Mouse (Mus musculus) heart, postnatal 36 days (tissue): ENCODE measurements around the gene Gm37240. TPM values are rescaled to one million over a fixed set of nuclear protein-coding genes. Genes with fewer than 3 reads are reported as not detected.
A peak's percentile ranks its signal among the peaks of the same experiment; 100 is the strongest.
"Not testable (repeated sequence)": the region's sequence is repeated elsewhere in the genome, so short reads cannot be mapped to it uniquely, and the experiment has no call there.

Source experiments
- DNase-seq, 2 experiments: peaks; one replicate each; pipeline ENCODE4 v3.0.0; 2021 to 2022
- intact Hi-C: fragments of 180-260 bp; cut with DNase I; formaldehyde crosslinking; loops from one replicate; pipeline ENCODE4 v1.15.1; 2025
- total RNA-seq, 2 experiments: library from RNA; stranded (reverse); gene quantifications; 2 replicates each; pipeline ENCODE4 v1.2.3; 2021

The Gm37240 gene
- total RNA-seq = 10 to 100 TPM; 35.9 to 45.6 TPM

DNA sequence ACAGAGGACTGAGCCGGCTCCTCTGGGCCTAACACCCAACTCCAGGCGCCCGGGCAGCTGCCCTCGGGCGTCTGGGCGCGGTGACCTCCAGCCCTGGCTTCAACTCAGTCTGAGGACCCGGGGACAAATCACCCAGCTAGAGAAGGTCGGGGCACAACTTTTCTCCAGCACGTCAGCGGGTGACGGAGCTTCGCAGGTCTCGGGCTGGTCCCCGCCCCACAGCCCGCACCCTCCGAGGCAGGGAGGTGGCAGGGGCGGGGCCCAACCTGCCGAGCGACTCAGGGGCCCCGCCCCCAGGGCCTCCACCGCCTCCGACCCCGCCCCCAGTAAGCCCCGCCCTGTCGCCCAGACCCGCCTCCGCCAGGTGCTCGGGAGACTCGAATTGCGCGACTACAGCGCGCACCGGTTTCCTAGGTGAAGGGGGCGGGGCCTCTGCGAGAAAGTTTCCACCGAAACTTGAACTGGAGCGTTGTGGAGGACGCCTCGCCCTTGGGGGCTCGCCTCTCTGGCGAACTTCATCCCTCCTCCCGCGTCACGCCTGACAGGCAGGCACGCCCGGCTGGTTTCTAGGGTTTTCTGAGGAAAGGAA, at the start of gene Gm37240, which contains the start of gene Glt28d2:
Gene Gm37240 (minus strand): TSS at position 280 of the 589 bp plus-strand sequence.
Gene Glt28d2 (minus strand): TSS at position 278 of the 589 bp plus-strand sequence.
- intact Hi-C loops = loop anchor here (1.0 to 5.0 kb wide), 2 partner anchors 29 to 45 kb away; no protein-coding TSS in a partner anchor
- peak; percentile 78 to 82 for DNase-seq

DNA sequence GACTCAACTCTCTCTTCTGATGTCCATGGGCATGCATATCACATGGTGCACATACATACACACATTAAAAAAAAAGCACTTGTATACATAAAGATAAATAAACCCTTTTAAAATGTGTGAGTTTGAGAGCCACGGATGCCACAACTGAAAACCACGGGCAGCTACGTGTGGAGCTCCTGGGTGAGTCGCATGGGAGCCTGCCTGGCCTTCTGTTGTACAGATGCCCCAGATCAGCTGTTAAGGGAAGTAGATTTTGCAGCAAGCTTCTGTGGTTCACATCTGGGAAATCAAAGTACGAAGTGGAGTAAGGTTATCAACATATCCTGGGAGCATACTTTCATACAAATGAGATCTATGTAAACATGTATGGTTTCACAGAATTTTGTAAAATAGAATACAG, 46.3 kb upstream of the Gm37240 start:
- no peak for DNase-seq
- intact Hi-C loops = no loop called here

DNA sequence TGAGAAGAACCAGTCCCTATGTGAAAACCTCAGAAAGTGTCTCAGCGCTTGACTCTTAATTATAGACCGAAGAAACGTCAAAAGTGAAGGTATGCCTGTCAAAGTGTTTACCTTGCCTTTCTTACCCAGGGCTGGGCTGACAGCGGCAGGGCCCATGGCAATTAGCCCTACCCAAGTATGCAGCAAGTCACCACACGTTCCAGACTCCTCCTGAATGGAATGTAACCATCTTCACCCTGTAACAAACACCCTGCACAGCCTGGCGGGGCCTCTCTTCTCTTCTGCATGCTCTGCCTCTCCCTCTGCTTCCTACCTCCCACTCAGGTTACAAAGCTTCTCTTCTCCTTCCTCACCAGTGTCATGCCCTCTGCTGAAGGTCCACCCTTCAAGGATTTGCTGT, 44.5 kb upstream of the Gm37240 start:
- DNase-seq = no peak
- intact Hi-C loops = no loop called here

DNA sequence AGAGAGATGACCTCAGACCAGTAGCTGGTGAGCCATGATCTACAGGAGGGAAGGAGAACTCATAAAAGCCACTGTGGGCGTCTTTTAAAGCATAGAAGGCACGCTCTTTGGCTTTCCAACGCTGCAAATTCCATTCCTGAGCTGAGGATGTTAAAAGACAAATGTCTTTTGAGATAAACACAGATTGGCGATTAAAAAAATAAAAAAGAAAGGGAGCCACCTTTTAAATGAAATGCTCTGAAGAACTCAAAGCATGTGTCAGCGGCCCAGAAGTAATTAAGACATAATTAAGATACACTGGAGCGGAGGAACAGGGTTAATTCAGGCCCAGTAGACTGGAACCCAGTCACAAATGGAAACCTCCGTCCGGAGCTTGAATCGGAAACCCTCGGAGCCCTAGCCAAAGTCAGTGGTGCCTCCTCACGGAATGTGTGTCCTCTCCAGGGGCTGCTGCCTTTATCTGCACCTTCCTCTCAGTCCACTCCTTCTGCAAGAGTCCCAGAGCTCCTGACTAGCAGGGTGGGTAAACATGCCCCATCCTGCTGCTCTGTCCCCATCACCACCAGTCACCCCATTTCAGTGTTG, 43.4 kb upstream of the Gm37240 start:
- no peak for DNase-seq
- intact Hi-C loops = no loop called here

DNA sequence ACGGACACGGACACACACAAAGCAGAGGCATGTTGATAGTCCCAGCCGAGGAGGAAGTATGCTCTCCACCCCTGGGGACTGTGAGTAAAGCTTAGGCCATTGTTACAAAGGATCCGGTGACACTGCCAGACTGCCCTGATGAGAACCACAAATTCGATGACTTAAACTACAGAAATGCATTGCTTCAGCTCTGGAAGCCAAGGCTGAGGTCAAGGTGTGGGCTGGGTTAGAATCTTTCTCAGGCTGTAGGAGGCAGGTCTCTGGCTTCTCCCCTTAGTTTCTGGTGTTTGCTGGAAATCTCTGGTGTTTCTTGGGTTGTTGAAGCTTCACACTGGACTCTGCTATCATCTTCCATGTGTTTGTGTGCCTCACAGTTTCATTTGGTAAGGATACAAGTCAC, 42.4 kb upstream of the Gm37240 start:
- intact Hi-C loops = no loop called here
- DNase-seq = no peak

DNA sequence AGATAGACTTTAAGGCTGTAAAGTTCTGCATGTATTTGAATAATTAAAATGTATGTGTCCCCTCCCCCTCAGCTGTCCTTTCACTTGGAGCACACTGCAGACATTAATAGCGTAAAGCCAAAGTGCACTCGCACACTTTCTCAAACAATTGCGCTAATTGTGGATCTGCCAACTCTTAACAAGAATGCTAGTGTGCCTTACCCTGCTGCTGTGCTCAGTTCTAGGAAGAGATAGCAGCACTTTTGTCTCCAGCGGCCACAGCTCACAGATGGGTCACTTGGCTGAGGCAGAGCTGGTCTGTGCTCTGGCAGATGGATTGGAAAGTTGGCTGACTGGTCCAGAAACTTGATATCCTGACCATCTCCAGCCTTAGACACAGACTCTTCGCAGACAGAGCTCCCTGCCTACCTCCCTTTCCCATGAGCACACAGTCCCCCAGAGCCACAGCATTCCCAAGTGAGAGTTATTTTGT, 40.9 kb upstream of the Gm37240 start:
- intact Hi-C loops = no loop called here
- peak in 1 of 2 experiments; percentile 18 for DNase-seq

DNA sequence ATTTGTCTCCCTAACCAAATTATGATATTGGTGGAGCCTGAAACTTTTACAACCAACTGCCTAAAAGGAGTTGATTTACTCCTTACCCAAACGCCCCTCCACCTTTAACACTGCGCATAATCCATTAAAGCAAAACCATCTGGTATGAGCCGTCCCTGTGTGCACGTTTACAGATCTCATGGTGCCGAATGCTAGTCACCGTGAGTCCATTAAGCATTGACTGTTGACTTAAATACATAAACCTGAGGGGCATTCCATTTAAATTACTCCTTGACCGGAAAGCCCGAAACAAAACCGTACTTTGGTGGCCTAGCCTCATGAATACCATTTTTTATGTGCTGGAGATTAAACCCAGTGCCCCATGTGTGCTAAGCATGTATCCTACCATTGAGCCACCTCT, 40.0 kb upstream of the Gm37240 start:
- intact Hi-C loops = no loop called here
- DNase-seq = no peak

DNA sequence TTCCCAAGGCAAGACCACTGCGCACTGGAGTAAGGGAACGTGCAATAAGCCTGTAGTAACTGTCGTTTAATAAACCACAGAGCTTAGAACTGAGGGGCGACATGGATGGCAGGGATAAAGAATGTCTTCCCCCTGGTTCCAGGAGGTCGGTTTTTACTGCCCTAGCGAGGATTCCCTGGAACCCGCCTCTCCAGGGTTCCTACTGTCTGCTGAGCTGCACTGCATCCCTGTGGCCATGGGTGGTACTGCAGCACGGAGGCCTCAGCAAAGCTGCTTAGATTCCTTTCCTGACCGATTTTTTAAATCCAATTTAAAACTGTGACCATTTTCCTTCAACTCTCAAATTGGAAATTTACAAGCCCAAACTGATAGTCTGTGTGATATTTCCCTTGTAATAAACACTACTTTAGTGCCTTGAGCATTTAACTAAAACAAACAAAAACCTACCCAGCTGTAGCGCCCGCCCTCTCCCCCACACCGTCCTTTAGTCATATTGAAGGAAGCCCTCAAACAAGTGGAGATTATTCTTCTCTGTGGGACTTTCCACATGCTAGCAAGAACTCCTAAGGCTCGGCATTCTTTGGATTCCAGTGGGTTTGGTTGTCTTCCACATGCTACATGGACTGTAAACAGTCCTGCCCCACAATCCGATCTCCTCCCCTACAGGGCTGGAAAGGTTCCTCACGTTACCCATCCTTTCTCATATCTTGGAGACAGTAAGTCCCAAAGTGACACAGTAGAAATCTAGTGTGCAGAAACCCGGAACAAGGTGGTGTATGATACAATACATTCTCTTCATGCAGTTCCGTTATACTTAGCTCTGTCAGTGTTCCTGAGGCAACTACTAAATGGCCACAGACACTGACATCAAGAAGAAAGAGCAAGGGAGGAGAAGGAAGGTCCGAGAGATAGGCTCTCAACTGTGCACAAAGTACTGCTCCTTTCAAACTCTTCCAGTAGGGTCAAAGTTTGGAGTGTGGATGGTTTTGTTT, 36.9 kb upstream of the Gm37240 start:
- intact Hi-C loops = loop anchor here (1.0 to 5.0 kb wide), 4 partner anchors 203 to 1002 kb away; no protein-coding TSS in a partner anchor
- peak; percentile 77 to 90 for DNase-seq

DNA sequence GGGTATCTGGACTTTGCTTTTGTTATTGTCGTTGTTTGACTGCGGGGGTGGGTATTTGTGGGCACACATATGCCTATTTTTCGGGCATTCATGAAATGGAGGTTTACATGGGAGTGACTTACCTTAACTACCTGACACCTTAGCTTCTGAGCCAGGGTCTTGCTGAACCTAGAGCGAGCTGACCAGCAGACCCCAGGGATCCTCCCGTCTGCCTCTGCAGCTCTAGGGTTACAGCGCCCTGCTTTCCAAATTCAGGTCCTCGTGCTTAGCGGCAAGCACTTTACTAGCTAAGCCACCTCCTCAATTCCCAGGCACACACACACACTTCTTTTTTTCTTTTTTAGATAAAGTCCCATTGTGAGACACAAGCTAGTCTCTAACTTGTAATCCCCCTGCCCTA, 36.0 kb upstream of the Gm37240 start:
- no peak for DNase-seq
- intact Hi-C loops = loop anchor here (5.0 kb wide), 3 partner anchors 204 to 1001 kb away; no protein-coding TSS in a partner anchor

DNA sequence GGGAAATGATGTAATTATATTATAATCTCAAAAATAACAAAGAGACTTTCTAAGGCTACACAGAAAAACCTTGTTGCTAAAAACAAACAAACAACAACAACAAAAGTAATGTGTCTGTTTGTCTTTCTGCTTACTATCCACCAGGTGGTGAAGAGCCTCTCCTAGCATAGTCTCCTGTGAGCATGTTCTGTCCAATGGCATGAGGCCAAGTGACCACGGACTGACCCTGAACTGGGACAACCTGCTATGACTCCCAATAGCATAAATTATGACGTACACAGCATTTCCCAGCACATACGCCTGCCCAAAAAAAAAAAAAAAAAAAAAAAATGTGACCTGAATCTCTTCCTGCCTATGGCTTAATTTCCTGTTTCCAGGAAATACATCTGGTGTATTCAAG, 35.0 kb upstream of the Gm37240 start:
- peak; percentile 12 to 28 for DNase-seq
- intact Hi-C loops = loop anchor here (5.0 kb wide), 3 partner anchors 205 to 1000 kb away; no protein-coding TSS in a partner anchor

DNA sequence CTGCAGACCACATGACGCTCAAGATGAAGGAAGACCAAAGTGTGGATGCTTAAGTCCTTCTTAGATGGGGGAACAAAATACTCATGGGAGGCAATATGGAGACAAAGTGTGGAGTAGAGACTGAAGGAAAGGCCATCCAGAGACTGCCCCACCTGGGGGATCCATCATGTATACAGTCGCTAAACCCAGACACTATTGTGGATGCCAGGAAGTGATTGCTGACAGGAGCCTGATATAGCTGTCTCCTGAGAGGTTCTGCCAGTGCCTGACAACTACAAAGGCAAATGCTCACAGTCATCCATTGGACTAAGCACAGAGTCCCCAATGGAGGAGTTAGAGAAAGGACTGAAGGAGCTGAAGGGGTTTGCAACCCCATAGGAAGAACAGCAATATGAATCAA, 33.4 kb upstream of the Gm37240 start:
- DNase-seq = not testable (repeated sequence)
- intact Hi-C loops = loop anchor here (5.0 kb wide), 3 partner anchors 207 to 998 kb away; no protein-coding TSS in a partner anchor

DNA sequence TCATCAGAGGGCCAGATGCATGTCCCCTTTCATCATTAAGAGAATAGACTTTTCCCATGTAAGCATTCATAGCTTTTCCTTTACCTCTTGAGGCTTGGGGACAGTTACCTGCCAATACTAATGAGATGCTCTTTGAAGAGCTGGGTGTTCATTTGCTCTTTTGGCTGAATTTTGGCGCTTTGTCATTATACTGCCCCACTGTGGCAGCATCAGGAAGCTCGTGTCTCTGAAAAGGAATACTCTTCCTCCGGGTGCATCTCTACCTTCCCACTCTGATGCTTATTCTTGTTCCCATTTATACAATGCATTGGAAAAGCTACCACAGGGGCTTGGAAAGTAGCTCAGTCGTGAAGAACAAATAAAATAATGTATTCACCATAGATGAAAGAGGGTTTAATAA, 30.3 kb upstream of the Gm37240 start:
- peak; percentile 24 to 47 for DNase-seq
- intact Hi-C loops = loop anchor here (2.0 kb wide), 1 partner anchor 27 kb away; no protein-coding TSS in a partner anchor

DNA sequence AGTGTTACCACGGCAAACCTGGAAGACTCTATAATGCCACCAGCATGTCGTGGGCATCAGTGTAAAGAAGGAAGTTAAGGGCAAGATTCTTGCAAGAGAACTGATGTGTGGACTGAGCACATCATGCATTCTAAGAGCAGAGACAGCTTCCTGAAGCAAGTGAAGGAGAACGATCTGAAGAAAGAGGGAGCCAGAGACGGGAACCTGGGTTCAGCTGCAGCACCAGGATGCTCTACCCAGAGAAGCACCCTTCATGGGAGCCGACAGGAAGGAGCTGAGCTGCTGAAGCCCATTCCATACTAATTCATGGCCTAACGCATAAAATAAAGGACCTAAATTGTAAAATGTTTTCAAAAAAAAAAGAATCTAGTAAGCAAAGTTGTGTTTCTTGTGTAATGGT, 27.5 kb upstream of the Gm37240 start:
- DNase-seq = no peak
- intact Hi-C loops = no loop called here

DNA sequence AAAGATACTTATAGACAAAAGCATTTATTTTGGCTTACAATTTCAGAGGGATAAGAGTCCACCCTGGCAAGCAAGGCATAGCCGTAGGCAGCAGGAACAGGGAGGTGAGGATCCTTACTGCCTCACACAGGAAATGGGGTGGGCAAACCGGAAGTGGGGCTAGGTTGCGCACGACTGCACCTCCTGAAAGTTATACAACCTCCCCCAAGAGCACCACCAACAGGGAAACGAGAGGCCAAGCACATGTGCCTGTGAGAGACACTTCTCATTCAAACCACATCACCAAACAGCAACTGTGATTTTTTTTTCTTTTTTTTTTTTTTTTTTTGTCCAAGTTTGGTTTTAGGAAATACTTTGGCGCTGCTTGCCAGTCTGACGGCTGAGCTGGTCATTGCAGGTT, 19.8 kb upstream of the Gm37240 start:
- DNase-seq = no peak
- intact Hi-C loops = no loop called here

DNA sequence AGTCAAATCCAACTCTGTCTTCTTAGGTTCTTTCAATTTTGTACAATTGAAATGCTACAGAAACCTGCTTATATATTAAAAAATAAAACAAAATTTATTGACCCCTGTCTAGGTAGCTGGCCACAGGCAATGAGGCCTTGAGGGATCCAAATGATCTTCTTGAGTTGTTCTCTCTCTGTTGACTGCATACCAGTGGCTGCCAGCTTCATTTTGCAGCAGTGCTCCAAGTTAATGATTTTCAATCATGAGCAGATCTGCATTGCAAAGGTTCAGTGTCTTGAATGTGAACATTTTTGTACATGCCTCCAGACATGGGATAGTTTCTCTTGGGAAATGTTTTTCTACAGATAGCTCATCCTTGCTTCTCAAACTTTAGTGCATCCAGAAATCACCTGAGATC, 17.1 kb upstream of the Gm37240 start:
- DNase-seq = no peak
- intact Hi-C loops = no loop called here

DNA sequence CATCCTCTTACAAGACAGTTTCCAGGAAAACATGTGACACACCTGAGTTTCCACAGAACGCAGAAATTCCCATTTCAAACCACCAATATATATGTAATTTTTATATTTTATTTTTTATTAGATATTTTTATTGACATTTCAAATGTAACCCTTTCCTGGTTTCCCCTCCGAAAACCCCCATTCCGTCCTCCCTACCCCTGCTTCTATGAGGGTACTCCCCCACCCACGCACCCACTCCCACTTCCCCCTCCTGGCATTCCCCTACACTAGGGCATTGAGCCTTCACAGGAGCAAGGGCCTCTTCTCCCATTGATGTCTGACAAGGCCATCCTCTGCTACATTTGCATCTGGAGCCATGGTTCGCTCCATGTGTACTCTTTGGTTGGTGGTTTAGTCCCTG, 7.7 kb upstream of the Gm37240 start:
- intact Hi-C loops = no loop called here

DNA sequence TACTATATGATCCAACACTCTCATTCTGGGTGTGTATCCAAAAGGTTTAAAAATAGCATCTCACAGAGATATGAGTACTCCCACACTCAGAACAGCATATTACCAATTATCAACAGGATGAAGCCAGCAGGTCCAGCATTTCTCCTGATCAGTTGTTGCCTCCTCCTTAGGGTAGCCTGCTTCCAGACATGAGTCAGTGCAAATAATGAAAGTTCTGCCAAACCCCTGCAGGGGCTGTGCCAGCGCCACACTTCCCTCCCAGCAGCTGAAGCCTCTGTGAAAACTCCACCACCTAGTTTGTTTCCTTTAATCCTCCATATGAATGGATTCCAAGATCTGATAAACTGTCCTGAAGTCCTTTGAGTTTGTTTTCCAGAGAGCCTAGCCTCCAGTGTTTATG, 4.3 kb upstream of the Gm37240 start:
- no peak for DNase-seq
- intact Hi-C loops = loop anchor here (2.0 kb wide), 1 partner anchor 25 kb away; no protein-coding TSS in a partner anchor

More for the DNA sequence above, 7.7 kb upstream of the Gm37240 start:
- DNase-seq = no peak

DNA sequence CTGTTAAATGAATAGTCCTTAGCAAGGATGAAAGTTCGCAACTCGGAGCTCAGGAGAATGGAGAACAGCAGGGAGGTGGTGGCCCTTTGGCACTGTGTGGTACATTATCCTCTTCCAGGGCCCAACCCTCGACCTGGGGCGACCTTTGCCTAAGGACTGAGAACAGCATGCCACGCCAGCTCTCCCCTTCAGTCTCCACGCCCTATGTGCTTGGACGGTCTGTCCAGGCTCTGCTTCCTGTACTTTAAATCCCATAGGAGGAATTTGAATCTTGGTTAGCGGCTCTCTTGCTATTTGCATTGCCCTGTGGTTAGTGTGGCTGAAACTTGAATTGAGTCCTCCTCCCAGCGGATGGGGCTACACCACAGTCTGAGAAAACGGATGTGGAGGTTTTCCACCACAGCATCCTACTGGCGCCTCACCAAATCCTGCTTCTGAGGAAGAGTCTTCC, 928 bp upstream of the Gm37240 start:
- DNase-seq = peak; percentile 55 to 60
- intact Hi-C loops = loop anchor here (5.0 kb wide), 1 partner anchor 46 kb away; no protein-coding TSS in a partner anchor

DNA sequence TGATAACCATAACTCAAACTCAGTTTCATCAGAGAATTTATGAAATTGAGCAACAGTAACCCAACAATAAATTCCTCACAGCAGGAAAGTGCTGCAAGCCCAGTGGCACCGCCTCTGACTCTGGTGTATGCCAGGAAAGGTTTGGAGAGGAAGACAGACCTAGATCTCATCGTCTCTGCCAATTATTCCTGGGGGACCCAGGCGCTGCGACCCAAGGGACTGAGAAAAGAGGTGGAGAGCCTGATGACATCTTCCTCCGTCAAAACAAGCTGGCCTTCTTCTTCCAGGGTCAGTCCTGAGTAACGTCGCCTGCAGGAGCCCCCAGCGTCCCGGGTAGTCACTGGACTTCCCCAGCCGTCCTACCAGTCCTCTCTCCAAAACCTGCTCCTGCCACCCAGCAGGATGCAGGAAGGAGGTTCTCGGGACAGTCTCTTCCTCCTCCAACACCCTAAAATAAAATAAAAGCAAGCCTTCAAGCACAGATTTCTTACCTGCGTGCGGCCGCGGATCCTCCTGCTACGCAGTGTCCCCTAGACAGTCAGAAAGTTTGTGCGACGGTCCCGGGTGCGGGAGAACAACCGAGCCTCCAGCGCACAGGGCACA, 581 bp downstream of the Gm37240 start:
- DNase-seq = peak; percentile 38 to 59
- intact Hi-C loops = loop anchor here (1.0 to 5.0 kb wide), 2 partner anchors 28 to 44 kb away; no protein-coding TSS in a partner anchor

DNA sequence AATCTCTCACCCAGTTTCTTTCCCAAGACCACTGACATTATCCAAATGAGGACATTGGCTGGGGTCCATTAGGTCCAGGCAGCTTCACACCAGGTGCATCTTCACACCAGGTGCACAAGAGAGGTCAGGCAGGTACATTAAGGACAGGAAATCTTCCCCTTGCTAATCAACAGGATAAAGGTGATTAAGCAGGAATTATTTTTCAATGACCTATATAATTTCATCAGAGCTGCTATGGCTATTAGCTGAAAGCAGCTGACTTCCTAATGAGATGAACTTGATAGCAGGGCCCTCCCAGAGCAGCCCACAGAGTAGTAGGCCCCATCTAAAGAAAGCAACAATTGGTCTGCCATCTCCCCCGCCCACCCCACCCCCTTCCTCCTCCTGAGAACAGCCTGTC, 1.4 kb downstream of the Gm37240 start:
- intact Hi-C loops = loop anchor here (5.0 kb wide), 1 partner anchor 44 kb away; no protein-coding TSS in a partner anchor
- DNase-seq = no peak
